20 mouse cellular contexts compared by ENCODE assay signal in the genomic region with DNA sequence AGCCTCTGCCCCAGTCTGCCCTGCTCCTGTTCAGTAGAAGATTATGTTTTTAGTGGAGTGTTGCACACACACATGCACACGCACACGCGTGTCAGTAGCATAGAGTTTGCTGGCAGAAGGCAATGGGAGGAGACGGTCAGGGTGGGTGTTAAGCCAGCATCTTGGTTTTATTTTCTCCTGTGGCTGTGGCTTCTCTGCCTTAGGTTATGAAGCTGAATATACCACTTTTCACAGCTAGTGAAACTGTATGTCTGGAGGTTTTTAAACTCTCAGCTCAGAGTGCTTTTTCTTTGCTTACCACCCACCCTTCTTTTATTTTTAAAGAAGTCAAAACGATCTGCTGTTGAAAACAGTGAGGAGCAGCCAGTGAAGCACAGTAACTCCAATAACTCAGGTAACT. TPM values are rescaled to one million over a fixed set of nuclear protein-coding genes. Genes with fewer than 3 reads are reported as not detected.
DNase-seq lines count a peak whose midpoint lies in the region; ATAC-seq and TF ChIP-seq lines count a peak whose summit lies in the region.
"Had no signal": no experiment of that assay in that cellular context is flagged by ENCODE, and none has a peak within 500 bp of the region (broad histone marks: within the 10 kb centered on the region; RNA-seq: fewer than 3 reads in every experiment).

No protein-coding gene starts in this region.

- H3K4me3 ChIP-seq in left cerebral cortex, adult 2 months: no peak overlapping the region

- no peak for TF ChIP-seq CTCF in left cerebral cortex, adult 2 months (IDR thresholded peaks at IDR 0.05)

- ATAC-seq in frontal cortex, adult (ENCODE audit: low TSS enrichment): peak; percentile 72
- ATAC-seq: activated CD4-positive, CD25-positive, alpha-beta regulatory T cell, adult 4 months; CD4-positive, CD25-positive, alpha-beta regulatory T cell, adult 4 months; Patski had no signal

- no peak for DNase-seq in frontal cortex, postnatal 10 days (ENCODE audit: low spot score in 2 of 2)
- no peak for DNase-seq in left cerebral cortex, adult 2 months (ENCODE audit: extremely low spot score in 1 of 2, low spot score in 2 of 2)
- DNase-seq in left cerebral cortex, postnatal 36 days (ENCODE audit: low spot score in 2 of 2): no peak
- DNase-seq in brain, adult 2 months (ENCODE audit: low read depth, low spot score): peak; percentile 55
- no peak for DNase-seq in right cerebral cortex, postnatal 4 days
- DNase-seq: adrenal gland, adult 2 months; adrenal gland, adult 8-10 months; adrenal gland, postnatal 10 days; adrenal gland, postnatal 14 days; adrenal gland, postnatal 25 days; adrenal gland, postnatal 36 days; B cell, adult 2 months; cerebellum, adult 11 months; cerebellum, adult 11-12 months; cerebellum, adult 18-20 months; cerebellum, adult 2 months had no signal

- intact Hi-C loops in left cerebral cortex, adult 2 months (cut with DNase I): loop anchor here (2.0 kb wide), 1 partner anchor 17 kb away; no protein-coding TSS in a partner anchor
- intact Hi-C loops in left cerebral cortex, postnatal 36 days (cut with DNase I): loop anchor here (2.0 kb wide), 1 partner anchor 57 kb away; no protein-coding TSS in a partner anchor

- H3K27ac ChIP-seq in left cerebral cortex, adult 2 months: peak overlapping the region; percentile 74

RNA-seq across cellular contexts. Expression of a gene that starts 21.1 kb away (rescaled TPM):
- total RNA-seq in left cerebral cortex, adult 2 months (2021): 100 to 1,000 TPM; 159 to 168 TPM
- 100 to 1,000 TPM; 160 to 164 TPM for total RNA-seq in left cerebral cortex, postnatal 36 days (2021)

RNA-seq across cellular contexts. Expression of a gene that starts 53.7 kb away (rescaled TPM):
- 10 to 100 TPM; 34.5 to 36.6 TPM for total RNA-seq in left cerebral cortex, adult 2 months (2021)
- 10 to 100 TPM; 27.9 to 37.0 TPM for total RNA-seq in left cerebral cortex, postnatal 36 days (2021)
